Mouse (Mus musculus): ENCODE measurements around the gene Clcnkb. TPM values are rescaled to one million over a fixed set of nuclear protein-coding genes. Genes with fewer than 3 reads are reported as not detected.

Gene Clcnkb
- polyA plus RNA-seq, 1 experiment from 2014 or later, result 0.99 TPM

GRCm38 (mm10) chr4:141433191-141433590 lies 17.4 kb upstream of the Clcnkb start:
- H3K9me3 ChIP-seq, result no peaks in the 10 kb centered on the region
- 72% methylated on average over 18 of the region's 18 CpGs for WGBS
- no peaks in the 10 kb centered on the region for H3K36me3 ChIP-seq
- no peak overlapping the region for H3K4me3 ChIP-seq
- H3K27me3 ChIP-seq (replicated peaks), result no peaks in the 10 kb centered on the region
- H3K4me1 ChIP-seq, result no peaks in the 10 kb centered on the region
- H3K4me2 ChIP-seq, result no peak overlapping the region
- no peak overlapping the region for H3K9ac ChIP-seq
- H3K27ac ChIP-seq (replicated peaks), result no peak overlapping the region
- ATAC-seq (ENCODE audit: extremely low read depth, insufficient number of reproducible peaks, low FRiP score, low TSS enrichment), result no peak; the same call in 1 of the 2 replicates

GRCm38 (mm10) chr4:141432666-141433065 lies 16.9 kb upstream of the Clcnkb start:
- no peak overlapping the region for H3K4me3 ChIP-seq
- 52% methylated on average over 14 of the region's 14 CpGs for WGBS

GRCm38 (mm10) chr4:141430997-141431396 lies 15.2 kb upstream of the Clcnkb start:
- no peak for ATAC-seq (ENCODE audit: extremely low read depth, insufficient number of reproducible peaks, low FRiP score, low TSS enrichment)
- H3K4me2 ChIP-seq, result no peak overlapping the region
- no peak overlapping the region for H3K9ac ChIP-seq
- H3K36me3 ChIP-seq, result no peaks in the 10 kb centered on the region
- WGBS, result 41% methylated on average over 9 of the region's 9 CpGs
- no peaks in the 10 kb centered on the region for H3K27me3 ChIP-seq (replicated peaks)
- H3K27ac ChIP-seq (replicated peaks), result no peak overlapping the region
- H3K4me1 ChIP-seq, result peaks cover 16% of the 10 kb centered on the region
- H3K4me3 ChIP-seq, result no peak overlapping the region
- no peaks in the 10 kb centered on the region for H3K9me3 ChIP-seq

More at GRCm38 (mm10) chr4:141432666-141433065, 16.9 kb upstream of the Clcnkb start:
- Histone ChIP-seq H3K9ac (no peak overlapping the region), H3K36me3 (no peaks in the 10 kb centered on the region), H3K9me3 (no peaks in the 10 kb centered on the region), H3K4me2 (no peak overlapping the region), H3K27me3 (replicated peaks) (no peaks in the 10 kb centered on the region), H3K27ac (replicated peaks) (no peak overlapping the region), H3K4me1 (no peaks in the 10 kb centered on the region; the same call in 1 of the 2 replicates)
- ATAC-seq (ENCODE audit: extremely low read depth, insufficient number of reproducible peaks, low FRiP score, low TSS enrichment), result no peak

GRCm38 (mm10) chr4:141429847-141430246 lies 14.0 kb upstream of the Clcnkb start:
- WGBS, result 43% methylated on average over 9 of the region's 9 CpGs
- Histone ChIP-seq H3K27ac (replicated peaks) (no peak overlapping the region), H3K36me3 (peaks cover 1% of the 10 kb centered on the region; the same call in 1 of the 2 replicates), H3K27me3 (replicated peaks) (peaks cover 2% of the 10 kb centered on the region; the same call in 1 of the 2 replicates), H3K4me1 (peaks cover 28% of the 10 kb centered on the region), H3K9me3 (no peaks in the 10 kb centered on the region), H3K4me3 (no peak overlapping the region), H3K9ac (no peak overlapping the region), H3K4me2 (no peak overlapping the region)
- ATAC-seq (ENCODE audit: extremely low read depth, insufficient number of reproducible peaks, low FRiP score, low TSS enrichment), result no peak

GRCm38 (mm10) chr4:141429381-141429780 lies 13.6 kb upstream of the Clcnkb start:
- no peak for ATAC-seq (ENCODE audit: extremely low read depth, insufficient number of reproducible peaks, low FRiP score, low TSS enrichment)
- Histone ChIP-seq H3K27me3 (replicated peaks) (peaks cover 5% of the 10 kb centered on the region; the same call in 1 of the 2 replicates), H3K4me1 (peaks cover 31% of the 10 kb centered on the region), H3K4me3 (no peak overlapping the region), H3K9ac (no peak overlapping the region), H3K9me3 (no peaks in the 10 kb centered on the region), H3K36me3 (peaks cover 4% of the 10 kb centered on the region), H3K4me2 (no peak overlapping the region), H3K27ac (replicated peaks) (peak overlapping the region; percentile 45; the same call in 1 of the 2 replicates)
- WGBS, result 70% methylated on average over 6 of the region's 6 CpGs

- peak overlapping the region; percentile 98 for H3K27ac ChIP-seq (replicated peaks)
- no peak for ATAC-seq (ENCODE audit: extremely low read depth, insufficient number of reproducible peaks, low FRiP score, low TSS enrichment)
- H3K9ac ChIP-seq, result no peak overlapping the region
- WGBS, result 86% methylated on average over 13 of the region's 13 CpGs
- no peaks in the 10 kb centered on the region for H3K9me3 ChIP-seq
- peaks cover 19% of the 10 kb centered on the region for H3K36me3 ChIP-seq
- no peak overlapping the region for H3K4me3 ChIP-seq
- H3K4me2 ChIP-seq, result no peak overlapping the region
- peaks cover 42% of the 10 kb centered on the region for H3K4me1 ChIP-seq
- H3K27me3 ChIP-seq (replicated peaks), result peaks cover 5% of the 10 kb centered on the region; the same call in 1 of the 2 replicates
Observed at GRCm38 (mm10) chr4:141427921-141428320, 12.1 kb upstream of the Clcnkb start.

GRCm38 (mm10) chr4:141426796-141427745 lies 11.3 kb upstream of the Clcnkb start:
- Histone ChIP-seq H3K4me2 (peak overlapping the region; percentile 90), H3K27me3 (replicated peaks) (peaks cover 5% of the 10 kb centered on the region; the same call in 1 of the 2 replicates), H3K9ac (peak overlapping the region; percentile 99), H3K36me3 (peaks cover 20% of the 10 kb centered on the region), H3K27ac (replicated peaks) (peak overlapping the region; percentile 98), H3K9me3 (no peaks in the 10 kb centered on the region), H3K4me1 (peaks cover 42% of the 10 kb centered on the region), H3K4me3 (peak overlapping the region; percentile 81; the same call in 1 of the 2 replicates)
- no peak for ATAC-seq (ENCODE audit: extremely low read depth, insufficient number of reproducible peaks, low FRiP score, low TSS enrichment)
- WGBS, result 59% methylated on average over 10 of the region's 10 CpGs

GRCm38 (mm10) chr4:141425484-141426479 lies 10.0 kb upstream of the Clcnkb start:
- Histone ChIP-seq H3K36me3 (peaks cover 20% of the 10 kb centered on the region), H3K9ac (peak overlapping the region; percentile 99), H3K4me2 (peak overlapping the region; percentile 90), H3K4me1 (peaks cover 54% of the 10 kb centered on the region), H3K4me3 (peak overlapping the region; percentile 81), H3K27ac (replicated peaks) (peak overlapping the region; percentile 98), H3K27me3 (replicated peaks) (peaks cover 5% of the 10 kb centered on the region; the same call in 1 of the 2 replicates), H3K9me3 (no peaks in the 10 kb centered on the region)
- peak; percentile 58 for ATAC-seq (ENCODE audit: extremely low read depth, insufficient number of reproducible peaks, low FRiP score, low TSS enrichment)
- 2% methylated on average over 36 of the region's 36 CpGs for WGBS

- Histone ChIP-seq H3K4me2 (peak overlapping the region; percentile 90), H3K4me3 (peak overlapping the region; percentile 81), H3K9ac (peak overlapping the region; percentile 99), H3K27me3 (replicated peaks) (peaks cover 5% of the 10 kb centered on the region; the same call in 1 of the 2 replicates), H3K9me3 (no peaks in the 10 kb centered on the region), H3K4me1 (peaks cover 73% of the 10 kb centered on the region), H3K36me3 (peaks cover 20% of the 10 kb centered on the region), H3K27ac (replicated peaks) (peak overlapping the region; percentile 98)
- no peak for ATAC-seq (ENCODE audit: extremely low read depth, insufficient number of reproducible peaks, low FRiP score, low TSS enrichment)
- WGBS, result 38% methylated on average over 13 of the region's 13 CpGs
Observed at GRCm38 (mm10) chr4:141423691-141424431, 8.0 kb upstream of the Clcnkb start.

- Histone ChIP-seq H3K4me3 (peak overlapping the region; percentile 81), H3K36me3 (peaks cover 20% of the 10 kb centered on the region), H3K4me2 (peak overlapping the region; percentile 90), H3K4me1 (peaks cover 73% of the 10 kb centered on the region), H3K9me3 (no peaks in the 10 kb centered on the region), H3K9ac (peak overlapping the region; percentile 99), H3K27me3 (replicated peaks) (peaks cover 5% of the 10 kb centered on the region; the same call in 1 of the 2 replicates), H3K27ac (replicated peaks) (peak overlapping the region; percentile 98)
- no peak for ATAC-seq (ENCODE audit: extremely low read depth, insufficient number of reproducible peaks, low FRiP score, low TSS enrichment)
- 49% methylated on average over 5 of the region's 5 CpGs for WGBS
Observed at GRCm38 (mm10) chr4:141423288-141423687, 7.5 kb upstream of the Clcnkb start.
